Mouse (Mus musculus) heart, embryonic 13.5 days (tissue): ENCODE measurements at regions not wholly inside any gene's neighbourhood (a gene's known extent, or its start where the extent isn't known, plus 50 kb on each side); places are given as distances from the start of the nearest gene placed in this dataset.

Experiments used
- ATAC-seq: fragments of 200-750 bp; cut with Nextera tagmentation; 2 replicates; pipeline ENCODE4 v1.8.0; 2017; ENCODE audit warnings: moderate TSS enrichment; ENCODE audit not compliant: insufficient number of reproducible peaks, low FRiP score, low TSS enrichment; ENCODE audit errors: extremely low read depth
- H3K27ac ChIP-seq: fragments of 300-500 bp; sonication (generic); replicated peaks from 2 replicates; pipeline ENCODE4 v1.5.1; 2015; ENCODE audit warnings: moderate library complexity, mild to moderate bottlenecking, inconsistent platforms
- H3K27me3 ChIP-seq: fragments of 300-500 bp; sonication (generic); replicated peaks from 2 replicates; pipeline ENCODE4 v1.6.1; 2015; ENCODE audit warnings: mild to moderate bottlenecking, inconsistent platforms
- H3K36me3 ChIP-seq: fragments of 300-500 bp; sonication (generic); 2 replicates; pipeline ENCODE4 v1.6.1; 2015; ENCODE audit warnings: mild to moderate bottlenecking, inconsistent platforms
- H3K4me1 ChIP-seq: fragments of 300-500 bp; sonication (generic); 2 replicates; pipeline ENCODE4 v1.6.1; 2015; ENCODE audit warnings: inconsistent platforms
- H3K4me2 ChIP-seq: fragments of 300-500 bp; sonication (generic); 2 replicates; pipeline ENCODE4 v1.6.1; 2015; ENCODE audit warnings: inconsistent platforms, mild to moderate bottlenecking, moderate library complexity
- H3K4me3 ChIP-seq: fragments of 300-500 bp; sonication (generic); 2 replicates; pipeline ENCODE4 v1.5.1; 2015; ENCODE audit warnings: moderate library complexity, mild to moderate bottlenecking, inconsistent platforms
- H3K9ac ChIP-seq: fragments of 300-500 bp; sonication (generic); 2 replicates; pipeline ENCODE4 v1.6.1; 2015; ENCODE audit warnings: inconsistent platforms, mild to moderate bottlenecking, moderate library complexity
- H3K9me3 ChIP-seq: fragments of 300-500 bp; sonication (generic); 2 replicates; pipeline ENCODE4 v1.6.1; 2016; ENCODE audit warnings: inconsistent platforms
- WGBS: fragments of 180-500 bp; shearing (Covaris S2); methylation state at CpG from one replicate; pipeline ENCODE4 v1.1.7; 2015; ENCODE audit warnings: mixed read lengths; 5-methylcytosine and 5-hydroxymethylcytosine counted together

DNA sequence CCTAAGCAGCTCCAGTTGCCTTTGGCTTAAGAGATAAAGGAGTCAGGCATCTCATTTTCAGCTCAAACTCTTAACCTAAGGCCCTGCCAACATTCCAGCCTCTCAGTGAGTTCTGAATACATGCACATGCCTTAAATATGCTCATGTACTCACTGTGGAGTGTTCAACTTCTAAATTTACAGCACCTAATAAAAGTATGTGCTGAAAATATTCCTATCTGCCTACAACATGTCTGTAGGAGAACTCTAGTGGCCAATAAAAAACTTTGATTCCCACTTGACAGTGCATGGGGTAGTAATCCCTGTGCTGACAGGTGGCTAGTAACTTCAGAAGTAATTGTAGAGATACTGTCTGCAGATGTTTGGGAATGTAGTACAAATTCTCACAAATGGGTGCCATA lies 319.3 kb upstream of the Intu start:
- Histone ChIP-seq H3K4me2 (no peak overlapping the region), H3K9me3 (0 out of 2 replicates have a peak, but pooled peaks cover 4% of the 10 kb centered on the region), H3K27ac (no peak overlapping the region), H3K36me3 (no peaks in the 10 kb centered on the region), H3K4me3 (no peak overlapping the region), H3K9ac (no peak overlapping the region), H3K27me3 (no peaks in the 10 kb centered on the region), H3K4me1 (0 out of 2 replicates have a peak, but pooled peaks cover 7% of the 10 kb centered on the region)
- ATAC-seq: no peak

DNA sequence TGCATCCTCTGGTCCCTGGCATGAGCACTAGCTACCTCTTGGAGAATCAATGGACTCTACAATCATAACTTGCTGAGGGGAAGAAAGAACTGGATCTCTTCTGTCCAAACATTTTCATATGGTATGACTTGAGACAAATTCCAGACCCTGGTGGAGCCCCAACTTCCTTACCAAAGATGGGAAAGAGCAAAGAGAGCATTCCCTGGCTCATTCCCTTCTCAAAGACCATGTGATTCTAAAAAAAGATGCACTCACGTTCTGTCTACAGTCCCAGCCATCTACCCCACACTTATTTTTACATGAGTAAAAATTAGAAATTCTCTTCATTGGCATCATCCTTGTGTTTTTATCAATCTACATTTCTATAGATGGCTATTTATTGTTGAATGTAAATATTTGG lies 304.3 kb upstream of the Intu start:
- Histone ChIP-seq H3K9me3 (no peaks in the 10 kb centered on the region), H3K4me2 (no peak overlapping the region), H3K36me3 (no peaks in the 10 kb centered on the region), H3K4me3 (no peak overlapping the region), H3K4me1 (no peaks in the 10 kb centered on the region), H3K27me3 (no peaks in the 10 kb centered on the region), H3K9ac (no peak overlapping the region), H3K27ac (no peak overlapping the region)
- ATAC-seq: no peak
- WGBS: 46% methylated on average over 1 of the region's 1 CpGs

DNA sequence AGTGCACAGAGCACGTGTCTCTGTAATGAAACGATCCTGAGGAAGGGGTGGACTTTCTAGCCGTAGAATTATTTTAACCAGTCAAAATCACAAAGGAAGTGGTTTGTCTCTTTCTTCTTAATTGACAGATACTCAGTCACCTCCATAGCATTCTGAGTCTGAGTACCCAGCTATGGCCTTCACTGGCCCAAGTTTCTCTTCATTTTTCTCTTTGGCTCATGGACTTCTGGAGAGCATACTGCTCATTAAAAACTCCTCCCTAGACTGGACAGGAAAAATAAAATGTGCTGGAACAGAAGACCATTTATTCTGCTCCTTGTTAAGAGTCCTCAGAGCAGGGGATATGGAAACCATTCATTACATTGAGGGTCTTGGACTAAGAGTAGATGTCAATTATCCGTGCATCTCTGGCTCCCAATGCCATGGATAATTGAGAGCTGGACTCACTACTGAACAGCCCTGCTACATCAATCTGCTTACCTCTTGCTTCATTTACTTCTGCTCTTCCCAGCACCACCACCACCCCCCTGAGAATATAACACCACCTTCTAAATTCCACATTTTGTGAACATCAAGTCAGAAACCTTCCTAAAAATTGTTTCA lies 287.5 kb upstream of the Intu start:
- Histone ChIP-seq H3K36me3 (no peaks in the 10 kb centered on the region), H3K4me2 (no peak overlapping the region), H3K9me3 (no peaks in the 10 kb centered on the region), H3K27ac (no peak overlapping the region), H3K27me3 (no peaks in the 10 kb centered on the region), H3K4me3 (no peak overlapping the region), H3K4me1 (no peaks in the 10 kb centered on the region), H3K9ac (no peak overlapping the region)
- ATAC-seq: no peak
- 73% methylated on average over 4 of the region's 4 CpGs for WGBS

DNA sequence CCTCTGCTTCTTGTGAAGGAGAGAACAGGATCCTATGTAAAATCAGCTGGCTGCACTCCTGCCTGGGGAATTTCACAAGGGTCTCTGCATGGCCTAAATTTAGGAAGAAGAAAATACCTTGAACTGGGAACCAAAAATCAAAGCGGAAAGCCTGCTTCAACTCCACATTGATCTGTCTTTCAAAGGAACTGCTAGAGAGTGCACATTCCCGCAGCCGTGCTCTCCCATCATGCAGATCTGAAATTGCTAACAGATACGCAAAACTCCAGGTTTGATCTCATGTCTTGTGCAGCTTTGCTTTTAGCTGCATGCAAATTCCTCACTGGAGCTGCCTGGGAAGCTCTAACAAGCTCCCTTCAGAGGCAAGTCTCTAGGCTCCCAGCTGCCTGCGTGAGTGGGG lies 276.7 kb upstream of the Intu start:
- no peak overlapping the region for H3K27ac ChIP-seq
- H3K36me3 ChIP-seq: no peaks in the 10 kb centered on the region
- H3K4me1 ChIP-seq: peaks cover 9% of the 10 kb centered on the region
- H3K4me3 ChIP-seq: no peak overlapping the region
- ATAC-seq: no peak
- no peaks in the 10 kb centered on the region for H3K27me3 ChIP-seq
- no peak overlapping the region for H3K9ac ChIP-seq
- H3K9me3 ChIP-seq: no peaks in the 10 kb centered on the region
- no peak overlapping the region for H3K4me2 ChIP-seq
- 40% methylated on average over 5 of the region's 5 CpGs for WGBS

DNA sequence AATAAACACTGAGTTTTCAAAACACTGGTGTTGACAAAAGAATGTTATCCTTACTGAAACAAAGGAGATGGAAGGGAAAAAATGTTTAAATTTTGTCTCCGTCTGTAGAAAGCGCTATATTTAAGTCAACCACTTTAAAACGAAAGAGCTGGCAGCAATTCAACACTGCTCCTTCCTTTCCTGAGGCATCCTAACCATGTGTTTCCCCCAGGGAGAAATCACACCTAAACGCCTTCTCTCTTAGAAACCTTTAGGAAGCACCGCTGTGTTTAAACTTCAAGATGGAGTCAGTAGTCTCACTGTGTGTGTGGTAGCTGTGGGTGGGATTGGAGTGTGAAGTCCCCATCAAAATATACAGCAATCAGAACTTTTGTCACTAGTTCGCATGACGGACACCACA lies 268.6 kb upstream of the Intu start:
- H3K27me3 ChIP-seq: no peaks in the 10 kb centered on the region
- H3K27ac ChIP-seq: no peak overlapping the region
- no peaks in the 10 kb centered on the region for H3K36me3 ChIP-seq
- no peak overlapping the region for H3K4me3 ChIP-seq
- no peaks in the 10 kb centered on the region for H3K9me3 ChIP-seq
- H3K9ac ChIP-seq: no peak overlapping the region
- H3K4me2 ChIP-seq: no peak overlapping the region
- WGBS: 65% methylated on average over 7 of the region's 7 CpGs
- ATAC-seq: no peak
- no peaks in the 10 kb centered on the region for H3K4me1 ChIP-seq

DNA sequence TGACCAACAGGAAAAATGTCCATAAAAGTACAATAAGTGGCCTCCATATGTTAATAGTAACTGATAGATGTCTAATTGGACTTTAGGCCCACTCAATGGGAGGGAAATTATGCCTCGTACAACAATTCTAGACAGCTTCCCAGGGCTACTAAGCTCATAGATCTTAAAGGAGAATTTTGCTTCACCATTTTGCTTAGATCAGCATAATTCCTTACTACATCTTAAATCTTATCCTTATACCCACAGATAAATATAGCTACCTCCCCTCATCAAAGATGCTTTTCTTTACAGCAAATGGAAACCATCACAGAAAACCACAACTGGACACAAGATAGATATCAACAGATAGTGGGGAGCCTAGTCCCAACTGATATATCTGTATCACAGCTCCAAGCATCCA lies 263.6 kb upstream of the Intu start:
- Histone ChIP-seq H3K36me3 (no peaks in the 10 kb centered on the region), H3K9ac (no peak overlapping the region), H3K27ac (no peak overlapping the region), H3K27me3 (no peaks in the 10 kb centered on the region), H3K4me2 (no peak overlapping the region), H3K4me3 (no peak overlapping the region), H3K9me3 (no peaks in the 10 kb centered on the region), H3K4me1 (no peaks in the 10 kb centered on the region)
- no peak for ATAC-seq
- 74% methylated on average over 1 of the region's 1 CpGs for WGBS

DNA sequence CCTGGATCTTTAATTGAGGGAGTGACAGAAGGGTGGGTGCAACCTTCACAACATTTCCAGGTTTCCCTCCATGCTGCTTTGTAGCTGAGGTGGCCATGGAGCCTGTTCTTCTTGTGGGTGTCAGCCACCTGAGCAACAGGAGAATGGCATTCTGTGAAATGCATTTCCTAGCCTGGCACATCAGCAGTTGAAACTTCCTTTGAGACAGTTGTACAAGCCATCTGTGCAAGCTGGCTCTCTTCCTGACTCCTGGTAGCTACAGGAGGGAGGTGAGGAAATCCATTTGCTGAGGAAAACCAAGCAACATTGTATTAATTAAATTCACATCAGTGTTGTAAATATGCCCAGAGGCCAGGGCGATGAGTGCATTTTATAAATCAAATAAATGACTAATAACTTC lies 248.2 kb upstream of the Intu start:
- Histone ChIP-seq H3K36me3 (no peaks in the 10 kb centered on the region), H3K27me3 (no peaks in the 10 kb centered on the region), H3K4me3 (no peak overlapping the region), H3K9me3 (no peaks in the 10 kb centered on the region), H3K4me1 (0 out of 2 replicates have a peak, but pooled peaks cover 4% of the 10 kb centered on the region), H3K4me2 (no peak overlapping the region), H3K9ac (no peak overlapping the region), H3K27ac (no peak overlapping the region)
- no peak for ATAC-seq
- 76% methylated on average over 1 of the region's 1 CpGs for WGBS

DNA sequence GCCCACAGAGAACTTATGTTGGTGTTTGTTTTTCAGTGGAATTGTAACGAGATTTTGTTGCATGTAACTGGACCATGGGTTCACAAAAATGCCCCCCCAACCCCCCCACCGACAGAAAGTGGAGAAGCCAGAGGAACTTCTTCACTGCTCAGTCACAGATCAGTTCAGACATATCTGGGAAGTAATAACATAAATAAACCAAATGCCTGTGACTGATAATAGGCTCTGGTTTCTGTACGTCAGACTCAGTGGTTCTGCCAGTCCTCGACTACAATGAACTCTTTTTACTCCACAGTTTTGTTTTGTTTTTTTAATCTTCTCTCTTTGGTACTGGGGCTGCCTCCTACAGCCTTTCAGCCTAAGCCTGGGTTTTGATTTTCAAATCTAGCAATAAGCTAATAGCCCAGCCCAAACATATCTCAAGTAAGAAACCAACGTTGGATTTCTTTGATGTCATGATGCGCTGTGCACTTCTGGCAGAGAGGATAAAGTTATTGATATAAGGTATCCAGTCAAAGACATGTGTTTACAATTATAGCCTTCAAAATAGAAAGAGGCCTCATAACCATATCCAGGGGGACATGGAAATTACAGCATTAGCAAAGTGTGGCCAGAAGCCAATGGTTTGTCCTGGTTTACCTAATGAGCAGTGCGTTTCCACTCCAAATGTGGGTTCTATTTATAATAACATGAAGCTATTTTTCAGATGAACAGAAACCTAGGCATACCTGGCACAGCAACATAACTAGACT lies 244.0 kb upstream of the Intu start:
- Histone ChIP-seq H3K9ac (no peak overlapping the region), H3K27ac (no peak overlapping the region), H3K4me1 (0 out of 2 replicates have a peak, but pooled peaks cover 4% of the 10 kb centered on the region), H3K36me3 (no peaks in the 10 kb centered on the region), H3K4me3 (no peak overlapping the region), H3K4me2 (no peak overlapping the region), H3K27me3 (no peaks in the 10 kb centered on the region), H3K9me3 (no peaks in the 10 kb centered on the region)
- no peak for ATAC-seq
- 52% methylated on average over 7 of the region's 7 CpGs for WGBS

DNA sequence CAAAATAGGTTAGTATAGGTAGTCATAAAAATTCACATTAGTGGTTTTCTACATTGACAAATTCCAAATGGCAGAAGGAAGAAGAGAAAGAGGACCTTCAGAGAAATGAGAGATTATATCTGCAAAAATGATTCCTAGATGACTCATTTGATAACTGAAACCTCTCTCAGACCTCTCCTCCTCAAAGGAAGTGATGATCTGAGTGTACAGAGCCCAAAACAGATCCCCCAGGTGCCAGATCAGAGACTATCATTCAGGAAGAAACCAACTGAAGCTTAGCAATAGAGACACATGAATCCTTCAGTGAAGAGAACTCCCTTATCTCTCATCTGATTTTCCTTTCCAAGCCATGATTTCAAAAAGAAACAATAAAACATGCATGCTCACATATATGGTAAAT lies 234.0 kb upstream of the Intu start:
- H3K27me3 ChIP-seq: no peaks in the 10 kb centered on the region
- no peaks in the 10 kb centered on the region for H3K9me3 ChIP-seq
- H3K9ac ChIP-seq: no peak overlapping the region
- H3K4me1 ChIP-seq: no peaks in the 10 kb centered on the region
- ATAC-seq: no peak
- H3K36me3 ChIP-seq: no peaks in the 10 kb centered on the region
- no peak overlapping the region for H3K27ac ChIP-seq
- H3K4me2 ChIP-seq: no peak overlapping the region
- H3K4me3 ChIP-seq: no peak overlapping the region

DNA sequence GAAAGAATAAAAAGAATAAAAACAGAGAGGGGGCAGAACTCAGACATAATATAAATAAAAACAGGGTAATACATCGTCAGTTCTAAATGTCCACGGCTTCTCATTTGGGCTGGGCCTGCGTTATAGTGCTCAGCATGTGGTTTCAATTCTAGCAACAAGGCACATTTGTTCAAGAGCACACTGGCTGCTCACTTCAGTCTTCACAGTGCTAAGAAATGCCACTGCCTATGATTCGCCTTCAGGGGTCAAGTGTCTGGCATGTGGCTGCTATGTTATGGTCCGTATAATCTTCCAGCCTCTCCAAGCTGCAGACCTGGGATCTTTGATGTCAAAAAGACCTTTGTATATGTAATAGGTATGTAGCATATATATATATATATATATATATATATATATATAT lies 210.8 kb upstream of the Intu start:
- H3K9me3 ChIP-seq: no peaks in the 10 kb centered on the region
- no peak overlapping the region for H3K4me2 ChIP-seq
- 70% methylated on average over 5 of the region's 5 CpGs for WGBS
- H3K4me3 ChIP-seq: no peak overlapping the region
- H3K27me3 ChIP-seq: no peaks in the 10 kb centered on the region
- no peak overlapping the region for H3K27ac ChIP-seq
- no peaks in the 10 kb centered on the region for H3K36me3 ChIP-seq
- ATAC-seq: no peak
- no peaks in the 10 kb centered on the region for H3K4me1 ChIP-seq
- no peak overlapping the region for H3K9ac ChIP-seq

DNA sequence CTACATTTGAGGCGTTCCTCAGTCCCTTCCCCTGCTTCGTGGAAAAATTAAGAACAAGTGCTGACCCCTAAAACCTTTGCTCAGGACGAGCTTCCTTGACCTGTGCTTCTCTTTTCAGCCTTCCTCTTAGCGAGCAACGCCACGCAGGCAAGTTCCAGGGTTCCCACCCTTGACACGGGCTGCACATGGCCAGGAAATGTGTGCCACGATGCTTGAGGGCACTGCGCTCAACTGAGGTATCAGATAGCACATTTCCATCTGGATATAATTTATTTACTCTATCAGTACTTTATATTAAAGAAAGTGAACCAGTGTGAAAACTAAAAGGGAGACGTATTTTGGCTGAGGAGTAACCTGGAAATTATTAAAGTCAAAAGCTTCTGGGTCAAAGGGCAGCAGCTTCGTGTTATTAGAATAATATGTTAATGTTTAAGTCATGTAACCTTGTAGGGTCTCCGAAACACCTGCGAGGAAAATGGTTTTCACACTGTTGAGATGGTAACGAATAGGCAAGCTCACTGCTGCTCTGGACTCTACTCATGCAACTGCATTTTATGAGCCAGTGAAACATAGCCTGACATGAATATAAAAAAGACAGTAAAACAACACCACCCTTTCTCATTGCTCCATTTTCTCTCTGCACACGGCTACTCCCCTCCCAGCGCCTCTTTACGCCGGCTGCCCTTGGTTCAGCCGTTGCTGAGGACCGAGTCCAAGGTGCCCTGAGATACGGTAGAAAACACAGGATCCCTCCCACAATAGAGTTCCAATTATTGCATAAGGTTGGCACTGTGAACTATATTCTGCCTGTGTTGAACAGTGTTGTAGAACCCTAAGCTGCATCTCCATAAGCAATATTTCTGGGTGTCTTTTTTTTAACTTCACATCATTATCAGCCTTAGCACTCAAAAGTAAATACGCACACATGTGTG lies 204.9 kb upstream of the Intu start:
- no peak for ATAC-seq
- no peak overlapping the region for H3K4me2 ChIP-seq

More for the DNA sequence above, 204.9 kb upstream of the Intu start:
- no peak overlapping the region for H3K4me3 ChIP-seq
- no peak overlapping the region for H3K27ac ChIP-seq
- 80% methylated on average over 22 of the region's 22 CpGs for WGBS
- H3K36me3 ChIP-seq: no peaks in the 10 kb centered on the region
- no peaks in the 10 kb centered on the region for H3K9me3 ChIP-seq
- H3K4me1 ChIP-seq: no peaks in the 10 kb centered on the region
- H3K9ac ChIP-seq: no peak overlapping the region
- no peaks in the 10 kb centered on the region for H3K27me3 ChIP-seq
